Mouse (Mus musculus): Measurements from ENCODE around the gene Mamdc4.
A peak's percentile ranks its signal among the peaks of the same experiment; 100 is the strongest.

- TF ChIP-seq POLR2A (IDR thresholded peaks at IDR 0.05; ENCODE audit: insufficient read depth, low read depth, low read length) (0 out of 2 replicates have a peak, but pooled peaks have one; percentile 24), CTCF (IDR thresholded peaks at IDR 0.05) (peak; percentile 99; the same call in 1 of the 2 replicates)
These were observed 6.7 kb upstream of the Mamdc4 start, which contains the start of gene Ajm1 for GRCm38 (mm10) chr2:25581294-25581864.
